Mouse (Mus musculus): ENCODE measurements around the gene Med12l. TPM values are rescaled to one million over a fixed set of nuclear protein-coding genes. Genes with fewer than 3 reads are reported as not detected.

The Med12l gene
- total and polyA plus RNA-seq, 2 experiments from 2014 or later: 2.1 to 19.2 TPM

DNA sequence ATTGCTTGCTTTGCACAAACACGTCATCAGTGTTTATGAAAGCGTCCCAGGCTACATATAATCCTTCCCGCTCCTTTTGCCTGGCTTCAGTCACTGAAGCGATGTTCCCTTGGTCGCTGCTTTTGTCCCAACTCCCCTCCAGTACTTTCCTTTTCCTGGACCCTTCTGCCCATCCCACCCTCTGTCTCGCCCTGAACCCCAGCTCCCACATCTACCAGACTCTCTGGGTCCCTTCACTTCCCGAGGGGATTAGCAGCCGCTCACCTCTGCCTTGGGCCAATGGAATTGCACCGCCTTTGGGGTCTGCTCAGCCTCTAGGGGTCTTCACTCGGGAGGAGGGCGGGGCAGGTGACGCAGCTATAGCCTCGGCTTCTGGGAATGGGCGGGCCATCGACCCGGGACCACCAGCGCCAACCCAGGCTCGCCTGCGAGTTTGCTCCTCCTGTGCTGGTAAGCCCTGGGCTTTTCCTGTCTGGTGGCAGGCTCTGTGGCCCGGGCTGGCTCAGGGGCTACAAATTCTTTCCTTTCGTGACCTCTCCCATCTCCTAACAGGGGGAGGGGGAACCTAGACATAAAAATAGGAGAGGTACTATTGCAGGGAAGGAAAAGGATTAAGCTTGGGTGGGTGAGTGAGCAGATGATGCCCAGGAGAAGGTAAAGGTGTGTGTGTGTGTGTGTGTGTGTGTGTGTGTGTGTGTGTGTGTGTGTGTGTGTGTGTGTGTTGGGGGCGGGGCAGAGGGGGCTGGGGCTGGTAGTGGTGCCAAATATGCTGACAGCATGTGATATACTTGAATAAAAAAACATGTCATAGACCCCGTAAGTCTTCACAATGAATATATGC lies 338.7 kb downstream of the Med12l start, which contains the start of gene Igsf10:
TSS of gene Igsf10 (minus strand) at position 330 of the 841 bp plus-strand sequence.
- peak; percentile 50 for TF ChIP-seq CTCF (IDR thresholded peaks at IDR 0.05; ENCODE audit: low read depth)
- Histone ChIP-seq H3K4me1 (ENCODE audit: insufficient read depth) (peaks cover 6% of the 10 kb centered on the region; the same call in 1 of the 2 replicates), H3K27me3 (ENCODE audit: insufficient read depth, low read length) (no peaks in the 10 kb centered on the region), H3K27ac (ENCODE audit: low read depth, low read length) (peak within 1 kb of the TSS; percentile 57; the same call in 1 of the 2 replicates), H3K36me3 (ENCODE audit: insufficient read depth) (no peaks in the 10 kb centered on the region), H3K9me3 (ENCODE audit: low read length) (no peaks in the 10 kb centered on the region), H3K9ac (peak within 1 kb of the TSS; percentile 73), H3K4me2 (ENCODE audit: low read depth) (peak within 1 kb of the TSS; percentile 74), H3K4me3 (ENCODE audit: low read depth, low read length) (peak within 1 kb of the TSS; percentile 76)
- 2% methylated on average over 23 of the region's 23 CpGs for WGBS
- DNase-seq (peak; percentile 80), ATAC-seq (peak; percentile 97)

DNA sequence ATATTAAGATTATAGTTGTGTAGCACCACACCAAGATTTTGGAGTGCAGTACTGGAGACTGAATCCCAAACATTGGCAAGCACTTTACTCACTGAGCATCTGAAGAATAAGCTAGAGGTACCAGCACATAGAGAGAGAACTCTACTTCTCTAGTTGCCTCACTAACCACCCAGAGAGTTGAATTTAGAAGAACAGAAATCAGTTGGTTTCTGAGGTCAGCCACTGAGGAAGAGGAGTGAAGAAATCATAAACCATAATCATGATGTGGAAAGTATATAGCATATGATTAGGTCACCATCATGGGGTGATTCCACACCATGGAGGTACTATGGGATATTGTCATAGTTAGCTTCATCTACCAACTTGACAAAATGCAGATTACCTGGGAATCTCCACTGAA lies 346.1 kb downstream of the Med12l start:
- H3K9ac ChIP-seq: no peak overlapping the region
- H3K9me3 ChIP-seq (ENCODE audit: low read length): no peaks in the 10 kb centered on the region
- no peaks in the 10 kb centered on the region for H3K27me3 ChIP-seq (ENCODE audit: insufficient read depth, low read length)
- no peaks in the 10 kb centered on the region for H3K4me1 ChIP-seq (ENCODE audit: insufficient read depth)
- ATAC-seq (no peak), DNase-seq (no peak)
- no peaks in the 10 kb centered on the region for H3K36me3 ChIP-seq (ENCODE audit: insufficient read depth)
- no peak overlapping the region for H3K4me3 ChIP-seq (ENCODE audit: low read depth, low read length)
- H3K27ac ChIP-seq (ENCODE audit: low read depth, low read length): no peak overlapping the region
- TF ChIP-seq CTCF (IDR thresholded peaks at IDR 0.05; ENCODE audit: low read depth): no peak
- H3K4me2 ChIP-seq (ENCODE audit: low read depth): no peak overlapping the region

DNA sequence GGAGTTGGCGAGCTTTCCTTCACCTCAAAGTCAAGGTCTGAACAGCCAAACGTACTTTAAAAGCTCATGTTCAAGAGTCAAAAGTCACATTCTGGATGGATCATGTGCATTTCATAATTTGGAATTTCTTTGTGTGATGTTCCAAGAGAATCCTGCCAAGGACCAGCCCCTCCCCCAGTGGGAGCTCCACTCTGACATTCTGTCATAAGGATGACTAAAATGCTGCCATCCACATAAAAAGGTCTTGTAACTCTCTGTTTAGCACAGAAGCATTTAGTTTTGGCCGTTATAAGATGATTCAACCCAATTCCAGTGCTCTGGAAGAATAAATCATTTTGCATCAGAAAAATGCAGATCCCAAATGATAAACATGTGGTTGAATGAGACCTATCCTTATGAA lies 348.5 kb downstream of the Med12l start:
- Histone ChIP-seq H3K9ac (no peak overlapping the region), H3K27me3 (ENCODE audit: insufficient read depth, low read length) (no peaks in the 10 kb centered on the region), H3K27ac (ENCODE audit: low read depth, low read length) (no peak overlapping the region), H3K4me1 (ENCODE audit: insufficient read depth) (no peaks in the 10 kb centered on the region), H3K9me3 (ENCODE audit: low read length) (no peaks in the 10 kb centered on the region), H3K4me3 (ENCODE audit: low read depth, low read length) (no peak overlapping the region), H3K36me3 (ENCODE audit: insufficient read depth) (no peaks in the 10 kb centered on the region), H3K4me2 (ENCODE audit: low read depth) (no peak overlapping the region)
- no peak for TF ChIP-seq CTCF (IDR thresholded peaks at IDR 0.05; ENCODE audit: low read depth)
- 92% methylated on average over 3 of the region's 3 CpGs for WGBS
- DNase-seq: no peak
- no peak for ATAC-seq

DNA sequence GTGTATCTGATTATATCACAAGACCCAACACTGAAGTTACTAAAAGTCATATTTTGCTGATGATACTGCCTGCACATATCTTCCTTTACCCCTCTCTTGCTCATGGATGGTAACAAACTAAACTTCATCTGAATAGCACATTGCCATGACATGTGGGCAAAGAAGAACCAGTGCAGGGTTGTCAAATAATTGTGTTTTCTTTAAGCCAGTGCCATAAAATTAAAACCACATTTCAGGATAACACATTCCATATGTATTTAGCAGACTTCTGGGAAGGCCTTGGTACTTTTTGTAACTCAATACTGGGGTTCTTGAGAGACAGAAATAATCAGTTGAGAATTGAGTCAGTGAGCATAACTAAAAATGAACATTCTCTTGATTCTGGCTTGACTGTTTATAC lies 354.5 kb downstream of the Med12l start:
- H3K4me3 ChIP-seq (ENCODE audit: low read depth, low read length): no peak overlapping the region
- no peak overlapping the region for H3K9ac ChIP-seq
- no peaks in the 10 kb centered on the region for H3K36me3 ChIP-seq (ENCODE audit: insufficient read depth)
- ATAC-seq (no peak), DNase-seq (no peak)
- TF ChIP-seq CTCF (IDR thresholded peaks at IDR 0.05; ENCODE audit: low read depth): no peak
- no peak overlapping the region for H3K27ac ChIP-seq (ENCODE audit: low read depth, low read length)
- no peak overlapping the region for H3K4me2 ChIP-seq (ENCODE audit: low read depth)
- H3K4me1 ChIP-seq (ENCODE audit: insufficient read depth): no peaks in the 10 kb centered on the region
- H3K9me3 ChIP-seq (ENCODE audit: low read length): no peaks in the 10 kb centered on the region
- no peaks in the 10 kb centered on the region for H3K27me3 ChIP-seq (ENCODE audit: insufficient read depth, low read length)

DNA sequence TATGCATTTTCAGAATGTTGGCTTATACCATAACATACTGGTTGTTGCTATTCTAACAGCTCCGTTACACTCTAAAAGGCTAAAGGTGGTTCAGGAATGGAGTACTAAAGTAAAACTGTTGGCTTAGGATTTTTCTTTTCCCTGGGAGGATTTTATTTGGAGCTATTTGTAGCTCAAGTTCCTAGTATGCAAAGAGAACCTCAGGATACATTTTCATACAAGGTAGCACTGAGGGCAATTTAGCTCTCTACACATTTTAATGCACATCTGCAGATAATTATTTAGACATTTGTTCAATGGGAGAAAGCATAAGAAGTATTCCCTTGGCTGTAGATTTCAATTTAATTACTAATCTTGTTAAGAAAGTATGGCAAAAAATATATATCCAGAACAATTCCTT lies 356.3 kb downstream of the Med12l start:
- Histone ChIP-seq H3K4me2 (ENCODE audit: low read depth) (no peak overlapping the region), H3K36me3 (ENCODE audit: insufficient read depth) (no peaks in the 10 kb centered on the region), H3K4me1 (ENCODE audit: insufficient read depth) (no peaks in the 10 kb centered on the region), H3K9me3 (ENCODE audit: low read length) (no peaks in the 10 kb centered on the region), H3K27me3 (ENCODE audit: insufficient read depth, low read length) (no peaks in the 10 kb centered on the region), H3K4me3 (ENCODE audit: low read depth, low read length) (no peak overlapping the region), H3K27ac (ENCODE audit: low read depth, low read length) (no peak overlapping the region), H3K9ac (no peak overlapping the region)
- 90% methylated on average over 1 of the region's 1 CpGs for WGBS
- ATAC-seq (no peak), DNase-seq (no peak)
- no peak for TF ChIP-seq CTCF (IDR thresholded peaks at IDR 0.05; ENCODE audit: low read depth)

Other genes with a start within 250 kb of the Med12l start
- gene Mindy4b-ps, start 183.5 kb upstream of the Med12l start, total RNA-seq (2014; rRNA removed): 0.05 and 0.23 TPM in 2 replicates
- 0.10 and 0.15 TPM in 2 replicates for gene Mindy4b-ps, start 183.5 kb upstream of the Med12l start, polyA plus RNA-seq (2015; fragmentation: Nextera tagmentation; extraction: Ambion mirVana)
- 2.0 and 2.3 TPM in 2 replicates for gene Clrn1, start 120.5 kb upstream of the Med12l start, total RNA-seq (2014; rRNA removed)
- 0.97 and 2.6 TPM in 2 replicates for gene Clrn1, start 120.5 kb upstream of the Med12l start, polyA plus RNA-seq (2015; fragmentation: Nextera tagmentation; extraction: Ambion mirVana)
- not detected in 2 replicates for gene Gpr171, start 96.0 kb downstream of the Med12l start, total RNA-seq (2014; rRNA removed)
- 0.08 and 0.24 TPM in 2 replicates for gene Gpr171, start 96.0 kb downstream of the Med12l start, polyA plus RNA-seq (2015; fragmentation: Nextera tagmentation; extraction: Ambion mirVana)
- 2.2 and 2.6 TPM in 2 replicates for gene P2ry14, start 147.8 kb downstream of the Med12l start, total RNA-seq (2014; rRNA removed)
- gene P2ry14, start 147.8 kb downstream of the Med12l start, polyA plus RNA-seq (2015; fragmentation: Nextera tagmentation; extraction: Ambion mirVana): 3.2 TPM in 2 replicates
- not detected in 2 replicates for gene Gpr87, start 189.3 kb downstream of the Med12l start, total RNA-seq (2014; rRNA removed)
- gene Gpr87, start 189.3 kb downstream of the Med12l start, polyA plus RNA-seq (2015; fragmentation: Nextera tagmentation; extraction: Ambion mirVana): not detected in 2 replicates
- gene P2ry13, start 205.1 kb downstream of the Med12l start, total RNA-seq (2014; rRNA removed): 2.0 and 2.2 TPM in 2 replicates
- 1.8 and 2.1 TPM in 2 replicates for gene P2ry13, start 205.1 kb downstream of the Med12l start, polyA plus RNA-seq (2015; fragmentation: Nextera tagmentation; extraction: Ambion mirVana)

All from forebrain, postnatal 0 days (tissue).